Mouse (Mus musculus): ENCODE measurements at regions not wholly inside any gene's neighbourhood (a gene's known extent, or its start where the extent isn't known, plus 50 kb on each side); places are given as distances from the start of the nearest gene placed in this dataset.

- H3K27me3 ChIP-seq (replicated peaks), result peaks cover 43% of the 10 kb centered on the region
- H3K4me2 ChIP-seq, result no peak overlapping the region
- H3K4me1 ChIP-seq, result peaks cover 8% of the 10 kb centered on the region; the same call in 1 of the 2 replicates
- H3K27ac ChIP-seq (replicated peaks), result no peak overlapping the region
- no peak for ATAC-seq (ENCODE audit: extremely low read depth, insufficient number of reproducible peaks, low FRiP score, low TSS enrichment)
- H3K36me3 ChIP-seq, result no peaks in the 10 kb centered on the region
- 51% methylated on average over 9 of the region's 9 CpGs for WGBS
- no peaks in the 10 kb centered on the region for H3K9me3 ChIP-seq
- H3K9ac ChIP-seq, result no peak overlapping the region
- no peak overlapping the region for H3K4me3 ChIP-seq
These were observed 58.7 kb upstream of the Gm11733 start for GRCm38 (mm10) chr11:117425466-117425865.

DNA sequence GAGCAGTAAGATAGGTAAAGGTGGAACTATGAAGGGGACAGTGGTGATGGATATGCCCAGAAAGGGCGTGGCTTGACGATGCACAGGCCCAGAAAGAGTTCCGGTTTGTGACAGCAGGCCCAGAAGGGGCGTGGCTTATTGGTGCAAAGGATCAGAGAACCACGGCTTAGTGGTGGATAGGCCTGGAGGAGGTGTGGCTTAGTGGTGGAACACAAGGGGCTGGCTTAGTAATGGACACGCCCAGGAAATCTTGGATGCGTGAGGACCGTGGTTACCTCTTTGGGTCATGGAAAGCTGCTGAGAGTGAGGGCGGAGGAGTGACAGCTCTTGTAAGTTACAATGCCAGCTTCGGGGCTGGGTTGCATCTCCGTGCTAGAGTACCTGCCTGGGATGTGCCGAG is 58.2 kb upstream of the Gm11733 start:
- Histone ChIP-seq H3K4me1 (peaks cover 8% of the 10 kb centered on the region; the same call in 1 of the 2 replicates), H3K9me3 (no peaks in the 10 kb centered on the region), H3K27ac (replicated peaks) (no peak overlapping the region), H3K36me3 (no peaks in the 10 kb centered on the region), H3K27me3 (replicated peaks) (peaks cover 47% of the 10 kb centered on the region), H3K9ac (no peak overlapping the region), H3K4me3 (no peak overlapping the region), H3K4me2 (no peak overlapping the region)
- ATAC-seq (ENCODE audit: extremely low read depth, insufficient number of reproducible peaks, low FRiP score, low TSS enrichment), result no peak
- 30% methylated on average over 12 of the region's 12 CpGs for WGBS

DNA sequence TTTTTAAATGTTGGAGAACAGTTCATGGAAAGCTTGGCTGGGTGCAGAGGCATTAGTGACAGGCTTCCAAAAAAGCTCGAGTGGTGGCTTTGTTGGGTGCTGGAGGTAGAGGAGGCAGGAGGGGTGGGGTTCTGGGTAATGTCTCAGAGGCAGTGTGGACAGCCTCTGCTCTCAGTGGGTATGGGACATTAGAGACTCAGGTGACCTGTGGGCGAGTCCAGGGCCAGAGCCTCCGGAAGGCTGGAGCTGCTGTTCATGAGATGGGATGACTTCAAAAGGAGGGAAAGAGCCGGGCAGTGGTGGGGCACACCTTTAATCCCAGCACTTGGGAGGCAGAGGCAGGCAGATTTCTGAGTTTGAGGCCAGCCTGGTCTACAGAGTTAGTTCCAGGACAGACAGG is 57.5 kb upstream of the Gm11733 start:
- Histone ChIP-seq H3K27me3 (replicated peaks) (peaks cover 55% of the 10 kb centered on the region), H3K9ac (no peak overlapping the region), H3K4me2 (no peak overlapping the region), H3K9me3 (no peaks in the 10 kb centered on the region), H3K4me1 (peaks cover 8% of the 10 kb centered on the region; the same call in 1 of the 2 replicates), H3K36me3 (no peaks in the 10 kb centered on the region), H3K27ac (replicated peaks) (no peak overlapping the region), H3K4me3 (no peak overlapping the region)
- ATAC-seq (ENCODE audit: extremely low read depth, insufficient number of reproducible peaks, low FRiP score, low TSS enrichment), result no peak
- 70% methylated on average over 4 of the region's 4 CpGs for WGBS

DNA sequence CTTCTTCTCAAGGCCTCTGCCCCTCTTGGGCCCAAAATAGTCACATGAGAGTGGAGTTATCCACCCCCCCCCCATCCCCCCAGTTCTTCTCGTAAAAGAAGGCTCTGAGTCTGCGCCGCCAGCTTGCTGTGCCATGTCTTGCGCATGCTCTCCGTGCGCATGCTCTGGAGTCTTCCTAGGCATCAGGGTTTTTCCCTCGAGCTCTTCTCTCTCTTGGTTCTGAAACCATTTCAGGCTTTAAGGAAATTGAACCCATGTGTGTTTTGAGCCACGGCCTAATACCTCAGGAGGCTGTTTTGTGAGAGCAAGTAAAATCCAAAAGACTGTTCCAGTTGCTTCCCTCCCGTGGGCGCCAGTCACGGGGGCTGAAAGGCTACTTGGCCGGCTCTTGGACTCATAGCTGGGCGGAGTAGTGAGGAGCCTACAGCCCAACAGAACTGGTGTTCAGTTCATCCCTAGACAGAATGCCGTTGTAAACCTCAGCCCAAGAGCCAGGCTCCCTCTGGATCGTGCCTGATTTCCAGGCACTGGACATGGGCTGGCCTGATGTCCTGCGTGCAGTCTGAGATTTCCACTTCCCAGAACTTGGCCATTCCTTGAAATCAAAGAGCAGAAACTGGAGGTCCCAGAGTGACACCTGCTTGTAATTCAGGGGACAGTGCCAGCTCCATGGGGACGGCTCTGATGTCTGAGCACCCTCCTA is 56.2 kb upstream of the Gm11733 start:
- H3K27ac ChIP-seq (replicated peaks), result no peak overlapping the region
- no peak overlapping the region for H3K4me2 ChIP-seq
- peaks cover 8% of the 10 kb centered on the region; the same call in 1 of the 2 replicates for H3K4me1 ChIP-seq
- no peak overlapping the region for H3K9ac ChIP-seq
- no peaks in the 10 kb centered on the region for H3K36me3 ChIP-seq
- ATAC-seq (ENCODE audit: extremely low read depth, insufficient number of reproducible peaks, low FRiP score, low TSS enrichment), result no peak
- H3K27me3 ChIP-seq (replicated peaks), result peaks cover 58% of the 10 kb centered on the region
- WGBS, result 83% methylated on average over 17 of the region's 17 CpGs
- H3K9me3 ChIP-seq, result 0 out of 2 replicates have a peak, but pooled peaks cover under 1% of the 10 kb centered on the region
- H3K4me3 ChIP-seq, result no peak overlapping the region

DNA sequence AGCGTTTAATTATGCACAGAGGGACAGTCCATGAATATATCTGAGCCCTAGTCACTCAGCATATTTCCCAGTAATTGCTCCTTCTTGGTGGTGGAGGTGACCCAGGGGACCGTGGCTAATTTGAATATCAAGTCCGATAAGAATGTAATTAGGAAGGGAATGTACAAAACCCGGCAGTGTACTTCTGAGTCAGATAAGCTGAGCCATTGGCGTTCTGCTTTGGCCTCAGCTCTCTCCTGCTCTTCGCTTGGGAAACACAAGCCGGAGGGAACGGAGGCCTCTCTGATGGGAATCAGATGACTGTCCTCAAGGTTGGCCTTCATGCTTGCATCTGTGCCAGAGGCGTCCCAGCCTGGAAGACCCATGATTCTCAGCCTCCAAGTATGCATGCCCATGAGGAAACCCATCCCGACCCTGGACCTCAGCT is 54.8 kb upstream of the Gm11733 start:
- Histone ChIP-seq H3K27me3 (replicated peaks) (peaks cover 58% of the 10 kb centered on the region), H3K9me3 (peaks cover 4% of the 10 kb centered on the region; the same call in 1 of the 2 replicates), H3K4me3 (no peak overlapping the region), H3K4me2 (no peak overlapping the region), H3K36me3 (no peaks in the 10 kb centered on the region), H3K9ac (no peak overlapping the region), H3K4me1 (peaks cover 8% of the 10 kb centered on the region; the same call in 1 of the 2 replicates), H3K27ac (replicated peaks) (no peak overlapping the region)
- WGBS, result 58% methylated on average over 10 of the region's 10 CpGs
- ATAC-seq (ENCODE audit: extremely low read depth, insufficient number of reproducible peaks, low FRiP score, low TSS enrichment), result no peak

DNA sequence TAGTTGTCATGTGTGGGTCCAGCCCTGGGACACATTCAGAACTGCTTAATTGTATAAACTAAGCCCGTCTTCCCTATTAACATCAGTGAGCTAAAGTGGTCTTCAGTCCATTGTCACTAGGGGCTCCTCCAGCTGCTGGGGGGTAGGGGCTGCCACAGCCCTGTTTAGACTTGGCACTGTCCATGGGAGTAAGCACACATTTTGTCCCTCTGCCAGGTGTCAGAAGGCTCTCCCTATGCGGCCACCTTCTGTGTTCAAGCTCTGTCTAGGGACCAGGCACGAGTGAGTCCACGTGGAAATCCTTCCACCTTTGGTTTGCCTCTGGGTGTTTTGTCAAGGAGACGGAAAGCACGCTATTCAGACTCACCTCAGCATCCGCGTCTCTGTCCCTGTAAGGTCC is 54.3 kb upstream of the Gm11733 start:
- no peaks in the 10 kb centered on the region for H3K36me3 ChIP-seq
- no peak overlapping the region for H3K4me3 ChIP-seq
- WGBS, result 61% methylated on average over 8 of the region's 8 CpGs
- H3K9me3 ChIP-seq, result peaks cover 4% of the 10 kb centered on the region; the same call in 1 of the 2 replicates
- peaks cover 8% of the 10 kb centered on the region; the same call in 1 of the 2 replicates for H3K4me1 ChIP-seq
- no peak overlapping the region for H3K27ac ChIP-seq (replicated peaks)
- H3K9ac ChIP-seq, result no peak overlapping the region
- no peak overlapping the region for H3K4me2 ChIP-seq
- peaks cover 58% of the 10 kb centered on the region for H3K27me3 ChIP-seq (replicated peaks)
- ATAC-seq (ENCODE audit: extremely low read depth, insufficient number of reproducible peaks, low FRiP score, low TSS enrichment), result no peak

- no peak overlapping the region for H3K4me3 ChIP-seq
- no peak overlapping the region for H3K27ac ChIP-seq (replicated peaks)
- H3K27me3 ChIP-seq (replicated peaks), result peaks cover 68% of the 10 kb centered on the region
- no peak overlapping the region for H3K9ac ChIP-seq
- H3K4me2 ChIP-seq, result no peak overlapping the region
- peaks cover 8% of the 10 kb centered on the region; the same call in 1 of the 2 replicates for H3K4me1 ChIP-seq
- H3K36me3 ChIP-seq, result no peaks in the 10 kb centered on the region
- peaks cover 4% of the 10 kb centered on the region; the same call in 1 of the 2 replicates for H3K9me3 ChIP-seq
- no peak for ATAC-seq (ENCODE audit: extremely low read depth, insufficient number of reproducible peaks, low FRiP score, low TSS enrichment)
These were observed 50.1 kb upstream of the Gm11733 start for GRCm38 (mm10) chr11:117434056-117434455.

All from heart, embryonic 13.5 days (tissue).